In the genomic region with DNA sequence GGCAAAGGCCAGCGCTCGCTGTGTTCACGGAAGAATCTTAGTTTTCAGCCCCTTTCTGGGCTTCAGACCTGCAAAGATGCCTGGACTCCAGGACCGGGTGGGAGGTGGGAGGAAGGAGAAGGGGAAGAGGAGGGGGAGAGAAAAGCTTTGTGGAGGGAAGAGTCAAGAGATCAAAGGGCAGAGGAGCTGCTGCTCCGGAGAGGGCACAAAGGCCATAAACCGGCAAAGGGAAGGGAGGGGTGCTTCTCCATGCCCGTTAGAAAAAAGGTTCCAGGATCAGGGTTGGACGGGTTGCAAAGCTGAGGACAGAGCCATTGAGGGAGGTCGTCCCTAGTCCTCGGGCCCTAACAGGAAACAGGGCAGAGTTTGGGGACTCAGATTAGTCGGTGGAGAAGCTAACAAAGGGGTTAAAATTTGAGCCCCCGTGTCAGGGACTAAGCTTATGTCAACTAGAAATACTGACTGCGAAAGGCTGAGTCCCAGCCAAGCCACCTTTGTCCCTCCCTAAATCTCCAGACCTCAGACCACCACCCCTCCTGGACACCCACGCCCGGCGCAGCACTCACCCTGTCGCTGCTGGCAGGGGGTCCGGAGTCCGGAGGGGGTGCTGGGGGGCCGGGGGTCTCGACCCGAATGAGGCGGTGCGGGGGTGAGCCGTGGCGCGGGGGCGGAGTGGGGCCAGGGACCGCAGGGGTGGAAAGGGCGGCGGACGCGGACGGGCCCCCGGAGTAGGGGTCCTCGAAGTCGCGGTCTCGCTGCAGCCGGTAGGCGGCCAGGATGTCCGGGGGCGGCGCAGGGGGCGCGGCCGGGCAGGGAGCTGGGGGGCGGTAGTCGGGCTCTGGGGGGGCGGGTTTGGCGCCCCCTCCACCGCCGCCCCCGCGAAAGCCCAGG, we compare ENCODE assay signal across 8 mouse cellular contexts. TPM values are rescaled to one million over a fixed set of nuclear protein-coding genes. Genes with fewer than 3 reads are reported as not detected.
DNase-seq lines count a peak whose midpoint lies in the region; ATAC-seq and TF ChIP-seq lines count a peak whose summit lies in the region.

No protein-coding gene starts in this region.

- peak overlapping the region; percentile 97 for H3K4me2 ChIP-seq in heart, embryonic 16.5 days (ENCODE audit: low read depth, low read length)
- peak overlapping the region; percentile 68 for H3K4me2 ChIP-seq in midbrain, embryonic 15.5 days

- H3K9me3 ChIP-seq in heart, embryonic 16.5 days (replicated peaks; ENCODE audit: control insufficient read depth, low read length) = no peaks in the 10 kb centered on the region
- H3K9me3 ChIP-seq in limb, embryonic 10.5 days (replicated peaks) = no peaks in the 10 kb centered on the region
- H3K9me3 ChIP-seq in midbrain, embryonic 15.5 days = no peaks in the 10 kb centered on the region

- H3K27ac ChIP-seq in spleen, adult 2 months (ENCODE audit: insufficient read depth, low read length) = no peak overlapping the region
- peak overlapping the region; percentile 51; the same call in 1 of the 2 replicates for H3K27ac ChIP-seq in heart, embryonic 16.5 days (ENCODE audit: low read length)
- H3K27ac ChIP-seq in limb, embryonic 10.5 days = peak overlapping the region; percentile 97
- H3K27ac ChIP-seq in midbrain, embryonic 15.5 days = peak overlapping the region; percentile 73

- H3K4me3 ChIP-seq in spleen, adult 2 months (ENCODE audit: extremely low read depth, insufficient read depth, insufficient read length) = peak overlapping the region; percentile 68
- peak overlapping the region; percentile 88 for H3K4me3 ChIP-seq in heart, embryonic 16.5 days (ENCODE audit: low read length)
- H3K4me3 ChIP-seq in limb, embryonic 10.5 days = peak overlapping the region; percentile 96
- peak overlapping the region; percentile 91 for H3K4me3 ChIP-seq in midbrain, embryonic 15.5 days

- ATAC-seq in heart, embryonic 16.5 days (replicated peaks; ENCODE audit: extremely low read depth, insufficient read depth, low FRiP score) = peak; percentile 62
- peak; percentile 57 for ATAC-seq in midbrain, embryonic 15.5 days (replicated peaks)
- ATAC-seq in inflammation-experienced regulatory T-cells, adult 6 months = no peak

- no peak for DNase-seq in spleen, adult 2 months (ENCODE audit: low read depth in 1 of 2, low spot score in 2 of 2)
- no peak for DNase-seq in spleen, adult 12 weeks (ENCODE audit: low spot score)
- peak; percentile 81 for DNase-seq in cerebellum, adult 9-11 months
- peak; percentile 77 for DNase-seq in limb, embryonic 10.5 days (ENCODE audit: low spot score)
- no peak for DNase-seq in adipocyte (ENCODE audit: low spot score)

- TF ChIP-seq CTCF in spleen, adult 2 months (IDR thresholded peaks at IDR 0.05; ENCODE audit: extremely low read depth, insufficient read depth, insufficient read length, insufficient replicate concordance) = no peak

- 8% methylated on average over 31 of the region's 55 CpGs for WGBS in spleen, adult 2 months
- WGBS in heart, embryonic 16.5 days = 2% methylated on average over 41 of the region's 55 CpGs
- under 1% methylated on average over 37 of the region's 55 CpGs for WGBS in limb, embryonic 10.5 days
- WGBS in midbrain, embryonic 15.5 days = 0% methylated on average over 40 of the region's 55 CpGs

- peak overlapping the region; percentile 90 for H3K9ac ChIP-seq in heart, embryonic 16.5 days (ENCODE audit: low read length)
- H3K9ac ChIP-seq in midbrain, embryonic 15.5 days = peak overlapping the region; percentile 88

- peaks cover 3% of the 10 kb centered on the region for H3K4me1 ChIP-seq in spleen, adult 2 months (ENCODE audit: control insufficient read depth, insufficient read depth, insufficient read length)
- H3K4me1 ChIP-seq in heart, embryonic 16.5 days (ENCODE audit: control insufficient read depth, insufficient read depth, low read length) = peaks cover 11% of the 10 kb centered on the region
- H3K4me1 ChIP-seq in limb, embryonic 10.5 days = peaks cover 33% of the 10 kb centered on the region
- H3K4me1 ChIP-seq in midbrain, embryonic 15.5 days = peaks cover 26% of the 10 kb centered on the region

- no peaks in the 10 kb centered on the region for H3K36me3 ChIP-seq in spleen, adult 2 months (ENCODE audit: control insufficient read depth, insufficient read depth, low read length)
- H3K36me3 ChIP-seq in heart, embryonic 16.5 days (ENCODE audit: control insufficient read depth, insufficient read depth) = no peaks in the 10 kb centered on the region
- peaks cover 23% of the 10 kb centered on the region for H3K36me3 ChIP-seq in limb, embryonic 10.5 days
- H3K36me3 ChIP-seq in midbrain, embryonic 15.5 days (replicated peaks) = peaks cover 6% of the 10 kb centered on the region; the same call in 1 of the 2 replicates

- TF ChIP-seq POLR2A in spleen, adult 2 months (IDR thresholded peaks at IDR 0.05; ENCODE audit: low read depth, low read length) = no peak

- H3K27me3 ChIP-seq in spleen, adult 2 months (ENCODE audit: control insufficient read depth, insufficient read depth, low read length) = no peaks in the 10 kb centered on the region
- H3K27me3 ChIP-seq in heart, embryonic 16.5 days (ENCODE audit: control insufficient read depth, insufficient read depth, low read length) = 0 out of 2 replicates have a peak, but pooled peaks cover 2% of the 10 kb centered on the region
- peaks cover 18% of the 10 kb centered on the region for H3K27me3 ChIP-seq in limb, embryonic 10.5 days (ENCODE audit: low read depth, poor library complexity, severe bottlenecking)
- no peaks in the 10 kb centered on the region for H3K27me3 ChIP-seq in midbrain, embryonic 15.5 days (replicated peaks)

RNA-seq across cellular contexts. Expression of gene Shf, which starts 0.6 kb away (rescaled TPM):
- 4.3 and 5.5 TPM in 2 replicates for polyA plus RNA-seq in spleen, adult 2 months (2012; rRNA removed)
- 2.0 TPM in 2 replicates for polyA plus RNA-seq in heart, embryonic 16.5 days (2015; fragmentation: Nextera tagmentation; extraction: Ambion mirVana)
- 5.4 TPM in 2 replicates for polyA plus RNA-seq in limb, embryonic 10.5 days (2016; fragmentation: Nextera tagmentation; extraction: Ambion mirVana)
- 12.0 and 13.3 TPM in 2 replicates for polyA plus RNA-seq in midbrain, embryonic 15.5 days (2015; fragmentation: Nextera tagmentation; extraction: Ambion mirVana)
- under 1 TPM in 1 of 3 experiments, not detected in 2; 0.39 TPM for polyA plus RNA-seq in inflammation-experienced regulatory T-cells, adult 6 months (2017; shearing (Covaris generic))

RNA-seq across cellular contexts. Expression of gene Duox1, which starts 52.9 kb away (rescaled TPM):
- not detected in 2 replicates for polyA plus RNA-seq in spleen, adult 2 months (2012; rRNA removed)
- polyA plus RNA-seq in heart, embryonic 16.5 days (2015; fragmentation: Nextera tagmentation; extraction: Ambion mirVana) = 0.05 and 0.12 TPM in 2 replicates
- polyA plus RNA-seq in limb, embryonic 10.5 days (2016; fragmentation: Nextera tagmentation; extraction: Ambion mirVana) = 0.14 and 0.18 TPM in 2 replicates
- 0.08 and 0.13 TPM in 2 replicates for polyA plus RNA-seq in midbrain, embryonic 15.5 days (2015; fragmentation: Nextera tagmentation; extraction: Ambion mirVana)
- not detected for polyA plus RNA-seq in inflammation-experienced regulatory T-cells, adult 6 months (2017; shearing (Covaris generic))

RNA-seq across cellular contexts. Expression of gene Duoxa1, which starts 54.8 kb away (rescaled TPM):
- not detected in 2 replicates for polyA plus RNA-seq in spleen, adult 2 months (2012; rRNA removed)
- 0.54 and 0.97 TPM in 2 replicates for polyA plus RNA-seq in heart, embryonic 16.5 days (2015; fragmentation: Nextera tagmentation; extraction: Ambion mirVana)
- polyA plus RNA-seq in limb, embryonic 10.5 days (2016; fragmentation: Nextera tagmentation; extraction: Ambion mirVana) = 0.45 TPM in 1 of 2 replicates, not detected in the other
- polyA plus RNA-seq in midbrain, embryonic 15.5 days (2015; fragmentation: Nextera tagmentation; extraction: Ambion mirVana) = 0.30 and 0.32 TPM in 2 replicates
- polyA plus RNA-seq in inflammation-experienced regulatory T-cells, adult 6 months (2017; shearing (Covaris generic)) = not detected

RNA-seq across cellular contexts. Expression of gene Slc28a2, which starts 58.0 kb away (rescaled TPM):
- 24.8 and 26.5 TPM in 2 replicates for polyA plus RNA-seq in spleen, adult 2 months (2012; rRNA removed)
- 2.1 and 2.4 TPM in 2 replicates for polyA plus RNA-seq in heart, embryonic 16.5 days (2015; fragmentation: Nextera tagmentation; extraction: Ambion mirVana)
- polyA plus RNA-seq in limb, embryonic 10.5 days (2016; fragmentation: Nextera tagmentation; extraction: Ambion mirVana) = 0.09 TPM in 1 of 2 replicates, not detected in the other
- polyA plus RNA-seq in midbrain, embryonic 15.5 days (2015; fragmentation: Nextera tagmentation; extraction: Ambion mirVana) = not detected in 2 replicates
- polyA plus RNA-seq in inflammation-experienced regulatory T-cells, adult 6 months (2017; shearing (Covaris generic)) = 100 to 1,000 TPM in 2 of 3 experiments, 10 to 100 TPM in 1; 66.9 to 135 (median 110) TPM

Comparison
In these comparisons a context has a peak if more than half of its experiments do, and no peak if none do; other contexts are left out.
1. DNase-seq: peak in cerebellum, adult 9-11 months (single experiment) and limb, embryonic 10.5 days (single experiment); none in spleen, adult 2 months (0 of 2), spleen, adult 12 weeks (single experiment) and adipocyte (single experiment).
2. Peak in every context shown above with its lines, with median percentiles within 50 percentile points of each other: H3K4me3 ChIP-seq.